Mouse (Mus musculus): ENCODE results near the gene Nexn. TPM values are rescaled to one million over a fixed set of nuclear protein-coding genes. Genes with fewer than 3 reads are reported as not detected.
"Not testable (repeated sequence)": the region's sequence is repeated elsewhere in the genome, so short reads cannot be mapped to it uniquely, and the experiment has no call there.

The Nexn gene
- polyA plus RNA-seq (2012; ENCODE audit: insufficient read depth, insufficient read length, missing spikeins) = 10.4 and 16.4 TPM in 2 replicates

DNA sequence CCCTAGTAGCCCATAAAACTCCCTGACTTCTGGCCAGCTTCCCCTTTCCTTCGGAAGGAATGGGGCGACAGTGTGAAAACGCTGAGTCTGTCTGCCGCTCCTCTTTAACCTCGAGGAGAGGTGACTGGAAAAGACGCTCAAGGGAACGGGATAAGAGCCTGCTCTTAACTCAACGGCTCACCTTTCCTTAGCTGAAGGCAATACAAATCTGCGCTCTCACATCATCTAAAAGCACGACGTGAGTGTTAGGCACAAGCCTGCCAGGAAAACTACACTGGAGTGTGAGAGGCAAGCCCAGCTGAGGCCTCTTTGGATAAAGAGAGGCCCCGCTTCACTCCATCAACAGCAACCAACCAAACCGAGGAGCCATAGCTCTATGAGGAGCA, at the start of gene Nexn:
Gene Nexn (minus strand): TSS at position 315 of the 386 bp plus-strand sequence.
- no peak within 1 kb of the TSS for H3K27ac ChIP-seq (replicated peaks; ENCODE audit: low read depth, low read length)
- peak within 1 kb of the TSS; percentile 69 for H3K4me3 ChIP-seq (ENCODE audit: insufficient read depth, low read depth, low read length)
- H3K4me1 ChIP-seq (ENCODE audit: control insufficient read depth, insufficient read depth, insufficient read length, low read length) = no peaks in the 10 kb centered on the region

DNA sequence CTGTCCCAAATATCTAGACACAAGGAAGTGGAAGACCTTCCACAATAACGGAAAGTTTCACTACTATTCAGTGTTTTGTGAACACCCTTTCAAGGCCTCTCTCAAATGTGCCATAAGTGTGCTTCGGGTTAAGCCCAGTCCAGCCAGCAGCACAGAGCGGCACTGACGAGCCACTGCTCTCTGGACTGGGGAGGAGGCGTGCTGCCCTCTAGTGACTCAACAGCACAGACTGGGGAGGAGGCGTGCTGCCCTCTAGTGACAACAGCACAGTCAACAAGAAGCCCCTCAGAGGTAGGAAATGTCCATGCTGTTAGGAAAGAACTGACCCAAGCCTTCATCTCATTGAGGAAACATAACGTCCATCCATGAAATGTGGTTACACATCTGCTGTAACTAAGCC, 49.5 kb upstream of the Nexn start:
- no peak overlapping the region for H3K4me3 ChIP-seq (ENCODE audit: insufficient read depth, low read depth, low read length)
- no peak overlapping the region for H3K27ac ChIP-seq (replicated peaks; ENCODE audit: low read depth, low read length)
- no peaks in the 10 kb centered on the region for H3K4me1 ChIP-seq (ENCODE audit: control insufficient read depth, insufficient read depth, insufficient read length, low read length)

DNA sequence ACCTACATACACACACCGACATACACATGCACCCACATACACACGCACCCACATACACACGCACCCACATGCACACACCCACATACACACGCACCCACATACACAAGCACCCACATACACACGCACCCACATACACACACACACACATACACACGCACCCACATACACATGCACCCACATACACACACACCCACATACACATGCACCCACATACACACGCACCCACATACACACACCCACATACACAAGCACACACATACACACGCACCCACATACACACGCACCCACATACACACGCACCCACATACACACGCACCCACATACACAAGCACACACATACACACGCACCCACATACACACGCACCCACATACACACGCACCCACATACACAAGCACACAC, 48.5 kb upstream of the Nexn start:
- H3K4me1 ChIP-seq (ENCODE audit: control insufficient read depth, insufficient read depth, insufficient read length, low read length); H3K27ac ChIP-seq (replicated peaks; ENCODE audit: low read depth, low read length); H3K4me3 ChIP-seq (ENCODE audit: insufficient read depth, low read depth, low read length): not testable (repeated sequence)

DNA sequence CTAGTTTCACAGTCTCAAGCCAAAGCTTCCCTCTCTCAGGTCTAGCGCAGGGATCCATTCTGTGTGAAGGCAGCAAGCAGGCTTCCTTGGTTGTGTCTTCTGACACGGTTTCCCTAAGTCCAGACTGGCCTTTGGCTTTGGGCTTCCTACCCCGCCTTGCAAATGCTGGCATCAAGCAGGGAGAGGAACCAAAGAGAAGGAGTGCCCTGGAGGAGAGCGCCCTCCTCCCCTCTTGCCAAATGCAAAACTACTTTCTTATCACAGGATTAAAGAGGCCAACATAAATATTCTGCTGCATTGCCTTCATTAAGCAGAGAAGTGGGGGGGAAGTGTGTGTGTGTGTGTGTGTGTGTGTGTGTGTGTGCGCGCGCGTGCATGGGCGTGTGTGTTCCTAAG, 43.1 kb upstream of the Nexn start:
- Histone ChIP-seq H3K4me3 (ENCODE audit: insufficient read depth, low read depth, low read length) (no peak overlapping the region), H3K27ac (replicated peaks; ENCODE audit: low read depth, low read length) (no peak overlapping the region), H3K4me1 (ENCODE audit: control insufficient read depth, insufficient read depth, insufficient read length, low read length) (no peaks in the 10 kb centered on the region; the same call in 1 of the 2 replicates)

DNA sequence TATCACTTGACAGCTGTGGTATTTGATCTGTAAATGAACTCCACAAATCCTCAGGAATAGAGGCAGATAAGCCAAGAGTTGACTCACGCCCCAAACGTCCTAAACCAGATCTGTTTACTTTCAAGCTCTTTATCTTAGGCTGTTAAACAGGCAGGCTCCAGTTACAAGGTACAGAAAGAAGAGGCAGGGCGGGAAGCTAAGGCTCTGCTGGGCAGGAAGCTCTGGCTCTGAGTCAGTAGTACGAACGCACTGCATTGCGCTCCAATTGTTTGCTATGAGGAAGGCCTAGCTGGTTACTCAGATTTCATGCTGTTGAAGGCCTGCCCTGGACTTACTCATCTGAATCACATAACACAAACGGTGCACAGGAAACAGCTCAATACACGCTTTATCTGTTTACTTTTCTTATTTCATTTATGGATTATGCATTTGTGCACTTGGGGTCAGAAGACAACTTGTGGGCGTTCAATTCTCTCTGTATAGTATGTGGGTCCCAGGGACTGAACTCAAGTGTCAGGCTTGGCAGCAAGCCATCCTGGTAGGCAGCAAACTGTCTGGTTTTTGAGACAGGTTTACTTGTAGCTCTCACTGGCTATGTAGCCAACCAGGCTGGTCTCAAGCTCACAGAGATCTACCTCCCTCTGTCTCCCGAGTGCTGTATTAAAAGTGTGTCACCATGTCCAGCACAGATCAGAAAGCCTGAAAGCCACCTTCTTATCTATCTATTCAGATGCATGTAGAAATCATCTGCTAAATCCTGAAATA, 42.5 kb upstream of the Nexn start:
- no peaks in the 10 kb centered on the region; the same call in 1 of the 2 replicates for H3K4me1 ChIP-seq (ENCODE audit: control insufficient read depth, insufficient read depth, insufficient read length, low read length)
- no peak overlapping the region for H3K27ac ChIP-seq (replicated peaks; ENCODE audit: low read depth, low read length)
- H3K4me3 ChIP-seq (ENCODE audit: insufficient read depth, low read depth, low read length) = no peak overlapping the region

DNA sequence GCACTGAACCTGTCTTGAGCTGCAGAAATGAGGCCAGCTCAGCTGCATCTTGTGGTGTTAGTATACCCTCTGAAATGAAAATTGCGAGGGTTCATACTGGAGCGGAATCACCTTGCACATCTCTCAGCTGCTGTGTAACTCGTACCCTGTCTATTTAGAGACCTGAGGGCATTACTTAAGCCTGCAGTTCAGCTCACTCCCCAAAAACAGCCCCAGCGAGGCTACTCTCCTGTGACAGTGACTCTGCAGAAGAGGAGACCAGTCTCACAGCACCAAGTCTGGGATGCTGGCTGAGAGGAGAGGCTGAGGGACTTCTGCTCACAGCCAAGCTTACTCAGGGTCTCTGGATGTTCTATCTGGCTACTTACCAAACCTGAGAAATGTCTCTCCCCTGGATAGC, 39.8 kb upstream of the Nexn start:
- no peak overlapping the region for H3K27ac ChIP-seq (replicated peaks; ENCODE audit: low read depth, low read length)
- H3K4me3 ChIP-seq (ENCODE audit: insufficient read depth, low read depth, low read length) = no peak overlapping the region
- no peaks in the 10 kb centered on the region; the same call in 1 of the 2 replicates for H3K4me1 ChIP-seq (ENCODE audit: control insufficient read depth, insufficient read depth, insufficient read length, low read length)

DNA sequence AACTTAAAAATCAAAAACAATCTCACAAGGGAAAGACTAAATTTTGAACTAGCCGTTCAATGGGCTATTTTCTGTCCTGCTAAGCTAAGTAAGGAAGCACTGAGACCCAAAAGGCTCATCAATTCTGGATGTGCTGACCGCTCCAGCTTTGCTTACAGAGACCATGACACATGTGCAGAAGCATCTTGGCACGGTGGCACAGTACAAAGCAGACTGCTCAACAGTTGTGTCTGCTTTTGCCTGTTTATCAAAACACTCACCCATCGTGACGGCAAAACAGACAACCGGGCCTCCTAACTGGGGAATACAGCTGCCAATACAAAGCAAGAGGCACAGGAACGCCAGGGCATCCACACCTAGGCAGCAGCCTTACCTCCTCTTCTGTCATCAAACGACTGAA, 38.9 kb upstream of the Nexn start:
- Histone ChIP-seq H3K4me1 (ENCODE audit: control insufficient read depth, insufficient read depth, insufficient read length, low read length) (no peaks in the 10 kb centered on the region; the same call in 1 of the 2 replicates), H3K27ac (replicated peaks; ENCODE audit: low read depth, low read length) (no peak overlapping the region), H3K4me3 (ENCODE audit: insufficient read depth, low read depth, low read length) (no peak overlapping the region)

DNA sequence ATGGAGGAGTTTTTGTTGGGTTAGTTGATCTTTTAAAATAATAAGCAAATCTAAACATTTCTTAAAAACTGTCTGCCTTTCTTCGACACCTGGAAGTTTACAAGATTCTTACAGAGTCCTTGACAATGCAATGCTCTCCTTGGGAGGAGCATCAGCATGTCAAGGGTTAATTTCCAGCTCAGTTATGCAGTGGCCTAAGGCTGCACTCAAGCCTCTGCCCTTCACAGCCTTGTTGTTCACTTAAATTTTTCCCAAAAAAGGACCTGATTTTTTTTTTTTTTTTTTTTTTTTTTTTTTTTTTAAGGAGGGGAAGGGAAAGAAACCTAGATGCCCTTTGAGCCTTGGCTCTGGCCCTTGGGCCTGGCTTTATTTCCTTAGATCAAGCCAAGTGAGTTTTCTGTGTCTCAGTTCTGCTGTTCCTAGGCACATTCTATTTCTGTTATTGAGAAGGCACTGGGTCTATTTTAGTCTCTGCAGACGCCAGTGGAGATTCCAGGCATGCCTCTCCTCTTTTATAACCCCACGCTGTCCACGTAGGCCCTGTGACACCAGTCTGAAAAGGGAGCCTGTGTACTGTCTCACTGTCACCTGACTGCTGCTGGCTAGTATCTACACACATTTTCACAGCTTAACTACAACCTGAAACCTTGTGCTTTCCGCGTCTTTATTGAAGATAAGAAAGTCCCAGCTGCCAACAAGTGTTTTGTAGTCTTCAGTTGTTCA, 38.1 kb upstream of the Nexn start:
- H3K27ac ChIP-seq (replicated peaks; ENCODE audit: low read depth, low read length) = peak overlapping the region; percentile 2; the same call in 1 of the 2 replicates
- no peak overlapping the region for H3K4me3 ChIP-seq (ENCODE audit: insufficient read depth, low read depth, low read length)
- no peaks in the 10 kb centered on the region; the same call in 1 of the 2 replicates for H3K4me1 ChIP-seq (ENCODE audit: control insufficient read depth, insufficient read depth, insufficient read length, low read length)

DNA sequence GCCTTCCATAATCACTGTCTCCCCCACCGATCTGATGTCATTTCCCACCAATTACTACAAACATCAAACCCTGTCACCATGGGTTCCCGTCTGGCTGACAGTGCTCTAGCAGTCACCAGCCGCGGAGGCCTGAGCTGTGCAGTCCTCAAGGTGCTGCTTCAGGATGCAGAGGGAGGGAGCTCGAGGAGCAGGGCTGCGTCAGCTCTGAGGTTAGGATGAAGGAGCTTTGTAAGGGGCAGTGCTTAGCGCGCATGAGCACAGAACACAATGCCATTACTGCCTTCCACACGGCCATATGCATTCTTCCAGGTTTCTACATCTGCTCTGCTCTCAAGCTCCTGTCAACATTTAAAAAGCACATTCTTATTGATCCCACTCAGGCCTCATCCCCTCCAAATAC, 36.8 kb upstream of the Nexn start:
- H3K27ac ChIP-seq (replicated peaks; ENCODE audit: low read depth, low read length) = no peak overlapping the region
- H3K4me1 ChIP-seq (ENCODE audit: control insufficient read depth, insufficient read depth, insufficient read length, low read length) = no peaks in the 10 kb centered on the region; the same call in 1 of the 2 replicates
- H3K4me3 ChIP-seq (ENCODE audit: insufficient read depth, low read depth, low read length) = no peak overlapping the region

DNA sequence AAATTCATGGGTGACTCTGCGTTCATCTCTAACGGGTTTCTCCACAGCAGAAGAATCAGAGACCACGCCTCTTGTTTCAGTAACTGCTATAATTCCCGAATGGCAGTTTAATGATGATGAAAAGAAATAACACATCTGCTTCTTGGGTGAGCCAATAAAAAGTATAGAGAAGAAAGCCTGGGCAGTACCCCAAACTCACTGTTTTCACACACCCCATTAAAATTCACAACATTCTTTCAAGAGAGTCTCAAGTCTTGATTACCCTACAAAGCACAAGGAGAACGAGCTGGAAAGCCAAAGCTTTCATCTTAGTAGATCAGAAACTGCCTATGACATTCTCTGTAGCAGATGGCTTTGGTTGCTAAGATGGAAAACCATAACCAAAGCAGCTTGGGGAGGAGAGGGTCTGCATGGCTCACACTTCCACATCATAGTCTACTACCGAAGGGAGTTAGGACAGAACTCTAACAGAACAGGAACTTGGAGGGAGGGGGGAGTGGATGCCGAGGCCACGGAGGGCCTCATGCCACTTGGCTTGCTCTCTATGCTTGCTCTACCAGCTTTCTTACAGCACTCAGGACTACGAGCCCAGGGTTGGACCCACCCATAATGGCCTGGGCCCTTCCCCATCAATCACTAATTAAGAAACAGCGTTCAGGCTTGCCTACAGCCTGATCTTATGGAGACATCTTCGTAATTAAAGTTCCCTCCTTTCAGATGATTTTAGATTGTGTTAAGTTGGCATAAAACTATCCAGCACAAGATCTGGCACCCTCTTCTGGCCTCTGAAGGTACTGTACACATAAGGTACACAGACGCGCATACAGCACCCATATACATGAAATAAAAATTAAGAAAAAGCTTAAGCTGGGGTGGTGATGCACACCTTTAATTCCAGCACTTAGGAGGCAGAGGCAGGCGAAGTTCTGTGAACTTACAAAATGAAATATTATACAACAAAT, 34.5 kb upstream of the Nexn start:
- Histone ChIP-seq H3K4me1 (ENCODE audit: control insufficient read depth, insufficient read depth, insufficient read length, low read length) (no peaks in the 10 kb centered on the region; the same call in 1 of the 2 replicates), H3K4me3 (ENCODE audit: insufficient read depth, low read depth, low read length) (no peak overlapping the region), H3K27ac (replicated peaks; ENCODE audit: low read depth, low read length) (no peak overlapping the region)

DNA sequence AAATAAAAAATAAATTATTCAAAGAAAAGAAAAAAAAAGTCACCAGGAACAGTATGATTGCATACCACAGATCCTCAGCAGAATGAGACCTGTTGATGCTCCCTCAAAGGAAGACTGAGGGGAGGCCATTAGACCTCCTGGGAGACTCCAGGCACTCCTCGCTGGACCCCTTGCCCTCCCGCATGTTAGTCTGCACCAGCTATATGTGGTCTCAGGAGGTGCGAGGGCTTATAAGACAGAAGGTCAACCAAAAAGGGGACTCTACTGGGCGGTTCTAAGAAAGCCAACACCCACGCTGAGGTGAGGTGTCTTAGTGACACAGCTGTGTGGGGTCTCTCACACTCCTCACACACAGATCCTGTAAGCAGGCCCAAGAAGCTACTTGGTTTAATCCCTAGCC, 29.7 kb upstream of the Nexn start:
- H3K4me1 ChIP-seq (ENCODE audit: control insufficient read depth, insufficient read depth, insufficient read length, low read length) = no peaks in the 10 kb centered on the region
- no peak overlapping the region for H3K4me3 ChIP-seq (ENCODE audit: insufficient read depth, low read depth, low read length)
- H3K27ac ChIP-seq (replicated peaks; ENCODE audit: low read depth, low read length) = no peak overlapping the region

DNA sequence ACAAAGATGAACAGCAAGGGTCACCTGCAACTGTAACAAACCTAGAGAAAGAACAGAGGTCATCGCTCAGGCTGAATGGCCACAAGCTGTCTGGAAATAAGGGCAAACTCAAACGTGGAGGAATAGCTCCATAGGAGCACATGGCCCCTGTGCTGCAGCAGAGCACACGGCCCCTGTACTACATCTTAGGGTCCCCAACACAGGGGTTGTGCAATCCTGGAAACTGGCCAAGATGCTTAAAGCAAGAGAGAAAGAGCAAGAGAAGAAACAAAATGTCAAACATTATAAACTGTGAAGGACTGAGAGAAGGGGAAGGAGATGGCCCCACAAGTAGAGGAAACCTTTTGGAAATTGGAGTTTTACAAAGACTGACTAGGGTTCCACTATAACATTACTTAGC, 28.2 kb upstream of the Nexn start:
- Histone ChIP-seq H3K4me1 (ENCODE audit: control insufficient read depth, insufficient read depth, insufficient read length, low read length) (no peaks in the 10 kb centered on the region), H3K4me3 (ENCODE audit: insufficient read depth, low read depth, low read length) (no peak overlapping the region), H3K27ac (replicated peaks; ENCODE audit: low read depth, low read length) (no peak overlapping the region)

DNA sequence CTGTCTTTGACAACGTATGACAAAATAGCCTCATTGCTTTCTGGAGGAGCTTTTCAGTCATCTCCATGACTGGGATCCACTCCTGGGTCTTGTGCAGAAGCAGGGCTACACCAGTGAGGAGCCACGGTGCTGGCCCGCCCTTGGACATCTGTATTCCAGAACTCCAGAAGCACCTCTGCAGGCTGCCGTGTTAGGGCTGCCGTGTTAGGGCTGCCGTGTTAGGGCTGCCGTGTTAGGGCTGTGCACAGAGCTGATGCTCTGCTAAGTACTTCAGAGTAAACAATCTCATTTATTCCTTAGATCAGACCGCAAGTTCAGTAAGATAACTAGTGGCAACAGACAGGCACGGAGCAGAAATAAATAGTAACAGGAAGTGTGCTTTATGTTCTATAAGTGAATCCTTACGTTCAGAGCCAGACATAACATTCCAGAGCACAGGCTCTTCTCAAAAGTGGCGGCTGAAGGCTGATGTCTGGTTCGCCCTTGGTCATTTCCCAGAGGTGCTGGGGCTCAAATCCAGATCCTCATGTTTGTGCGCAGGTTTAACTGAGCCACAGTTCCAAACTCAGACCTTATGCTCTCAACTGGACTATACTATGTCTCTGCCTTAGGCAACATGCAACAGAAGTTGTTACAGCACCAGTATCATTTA, 27.5 kb upstream of the Nexn start:
- H3K4me1 ChIP-seq (ENCODE audit: control insufficient read depth, insufficient read depth, insufficient read length, low read length) = no peaks in the 10 kb centered on the region
- no peak overlapping the region for H3K4me3 ChIP-seq (ENCODE audit: insufficient read depth, low read depth, low read length)
- no peak overlapping the region for H3K27ac ChIP-seq (replicated peaks; ENCODE audit: low read depth, low read length)

DNA sequence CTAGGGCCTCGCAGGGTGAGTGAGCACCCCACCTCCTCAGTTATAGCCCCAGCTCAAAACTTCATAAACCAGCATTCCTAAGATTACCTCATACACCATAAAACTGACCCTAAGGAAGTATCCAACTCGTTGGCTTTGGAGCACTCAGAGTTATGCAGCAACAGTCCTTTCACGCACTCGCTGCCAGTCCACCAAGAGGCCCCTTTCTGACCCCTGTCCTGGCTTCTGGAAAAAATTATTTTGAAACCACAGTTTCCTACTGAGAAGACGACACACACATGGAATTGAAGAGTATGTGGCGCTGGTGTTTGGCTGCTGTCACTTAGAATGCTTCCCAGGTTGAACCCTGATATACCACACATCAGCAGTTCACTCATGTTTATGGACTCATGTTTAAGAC, 25.7 kb upstream of the Nexn start:
- no peaks in the 10 kb centered on the region for H3K4me1 ChIP-seq (ENCODE audit: control insufficient read depth, insufficient read depth, insufficient read length, low read length)

More for the DNA sequence above, 25.7 kb upstream of the Nexn start:
- Histone ChIP-seq H3K4me3 (ENCODE audit: insufficient read depth, low read depth, low read length) (no peak overlapping the region), H3K27ac (replicated peaks; ENCODE audit: low read depth, low read length) (no peak overlapping the region)

Measured in brown adipose tissue, adult 24 weeks (tissue).